ENCODE assay signal across 8 mouse cellular contexts in the genomic region with DNA sequence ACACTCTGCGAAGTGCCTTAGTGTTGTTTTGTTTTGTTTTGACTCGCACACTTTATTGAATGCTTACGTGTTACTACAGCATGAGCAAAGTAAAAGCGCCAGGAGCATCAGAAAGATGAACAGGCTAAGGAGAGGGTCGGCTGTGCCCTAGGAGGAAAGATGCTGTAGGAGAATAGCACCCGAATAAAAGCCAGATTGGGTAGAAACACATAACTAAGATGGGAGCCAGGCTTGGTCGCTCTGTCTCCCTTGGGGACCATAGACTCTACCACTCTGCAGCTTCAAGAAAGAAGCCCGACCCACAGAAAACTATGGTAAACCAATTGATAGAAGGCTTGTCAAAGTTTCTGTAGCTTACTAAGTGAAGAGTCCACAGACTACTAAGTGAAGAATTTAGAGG. TPM values are rescaled to one million over a fixed set of nuclear protein-coding genes. Genes with fewer than 3 reads are reported as not detected.
A peak's percentile ranks its signal among the peaks of the same experiment; 100 is the strongest.
DNase-seq lines count a peak whose midpoint lies in the region; ATAC-seq lines count a peak whose summit lies in the region.

No protein-coding gene starts in this region.

- no peak for ATAC-seq in heart, embryonic 14.5 days (ENCODE audit: insufficient number of reproducible peaks, insufficient read depth, low FRiP score, low read depth)
- no peak for ATAC-seq in heart, embryonic 16.5 days (replicated peaks; ENCODE audit: extremely low read depth, insufficient read depth, low FRiP score)
- peak; percentile 1; the same call in 1 of the 2 replicates for ATAC-seq in megakaryocyte, adult 5-6 weeks (ENCODE audit: poor library complexity, severe bottlenecking)

- H3K9ac ChIP-seq in heart, embryonic 14.5 days (ENCODE audit: low read length): peak overlapping the region; percentile 83
- peak overlapping the region; percentile 79 for H3K9ac ChIP-seq in heart, embryonic 16.5 days (ENCODE audit: low read length)

- H3K4me2 ChIP-seq in heart, embryonic 14.5 days (ENCODE audit: low read length): peak overlapping the region; percentile 88
- H3K4me2 ChIP-seq in heart, embryonic 16.5 days (ENCODE audit: low read depth, low read length): peak overlapping the region; percentile 97

- no peaks in the 10 kb centered on the region for H3K27me3 ChIP-seq in heart, embryonic 14.5 days (ENCODE audit: control insufficient read depth, insufficient read depth, low read length)
- H3K27me3 ChIP-seq in heart, embryonic 16.5 days (ENCODE audit: control insufficient read depth, insufficient read depth, low read length): no peaks in the 10 kb centered on the region

- 10% methylated on average over 8 of the region's 8 CpGs for WGBS in heart, embryonic 14.5 days
- 6% methylated on average over 8 of the region's 8 CpGs for WGBS in heart, embryonic 16.5 days

- no peaks in the 10 kb centered on the region for H3K9me3 ChIP-seq in heart, embryonic 14.5 days (ENCODE audit: control insufficient read depth, low read length)
- no peaks in the 10 kb centered on the region for H3K9me3 ChIP-seq in heart, embryonic 16.5 days (replicated peaks; ENCODE audit: control insufficient read depth, low read length)

- peak overlapping the region; percentile 6 to 67; a peak in 3 of 4 replicates for H3K27ac ChIP-seq in heart, embryonic 14.5 days (replicated peaks in 1 of 2; ENCODE audit: control insufficient read depth in 1 of 2, insufficient read depth in 1 of 2, low read depth in 2 of 2, low read length in 2 of 2)
- peak overlapping the region; percentile 74 for H3K27ac ChIP-seq in heart, embryonic 16.5 days (ENCODE audit: low read length)

- peaks cover 0 to 9% of the 10 kb centered on the region in 2 experiments; a peak in 2 of 4 replicates for H3K4me1 ChIP-seq in heart, embryonic 14.5 days (ENCODE audit: control insufficient read depth in 2 of 2, insufficient read depth in 2 of 2, low read length in 2 of 2)
- H3K4me1 ChIP-seq in heart, embryonic 16.5 days (ENCODE audit: control insufficient read depth, insufficient read depth, low read length): peaks cover 15% of the 10 kb centered on the region

- H3K36me3 ChIP-seq in heart, embryonic 14.5 days (ENCODE audit: control insufficient read depth, insufficient read depth, low read length): peaks cover 10% of the 10 kb centered on the region
- H3K36me3 ChIP-seq in heart, embryonic 16.5 days (ENCODE audit: control insufficient read depth, insufficient read depth): peaks cover 8% of the 10 kb centered on the region; the same call in 1 of the 2 replicates

- no peak for DNase-seq in heart, postnatal 4 days
- DNase-seq in MN1 (ENCODE audit: low spot score): peak; percentile 36
- DNase-seq in urinary bladder, postnatal 4 days (ENCODE audit: low spot score in 2 of 2): no peak
- DNase-seq in gastrocnemius, adult 8-10 months (ENCODE audit: low spot score in 2 of 2): no peak
- DNase-seq in B cell, adult 2 months: no peak

- H3K4me3 ChIP-seq in heart, embryonic 14.5 days (ENCODE audit: control insufficient read depth in 1 of 2, insufficient read depth in 1 of 2, low read depth in 1 of 2, low read length in 2 of 2): peak overlapping the region; percentile 72 to 83
- peak overlapping the region; percentile 85 for H3K4me3 ChIP-seq in heart, embryonic 16.5 days (ENCODE audit: low read length)

RNA-seq across cellular contexts. Expression of a gene that starts 0.5 kb away (rescaled TPM):
- 27.5 and 29.2 TPM in 2 replicates for polyA plus RNA-seq in heart, embryonic 14.5 days (2014; fragmentation: Nextera tagmentation; extraction: Ambion mirVana)
- 10 to 100 TPM; 26.7 to 29.5 TPM for total RNA-seq in heart, postnatal 4 days (2021)
- 33.4 and 36.3 TPM in 2 replicates for polyA plus RNA-seq in heart, embryonic 16.5 days (2015; fragmentation: Nextera tagmentation; extraction: Ambion mirVana)
- total RNA-seq in megakaryocyte, adult 5-6 weeks (2015): 4.3 TPM in 2 replicates
- total RNA-seq in megakaryocyte, adult 5-6 weeks (2017): 6.0 and 9.6 TPM in 2 replicates
- 10 to 100 TPM; 29.1 to 35.9 (median 29.6) TPM for total RNA-seq in gastrocnemius, adult 8-10 months (2022)
